Mouse (Mus musculus) midbrain, embryonic 16.5 days (tissue): ENCODE data around the gene Ascl3. TPM values are rescaled to one million over a fixed set of nuclear protein-coding genes. Genes with fewer than 3 reads are reported as not detected.

Experiments used
- ATAC-seq: fragments of 200-750 bp; cut with Nextera tagmentation; 2 replicates; pipeline ENCODE4 v1.8.0; 2017; ENCODE audit warnings: moderate TSS enrichment
- H3K27ac ChIP-seq: fragments of 300-500 bp; sonication (generic); 2 replicates; pipeline ENCODE4 v1.5.1; 2014; ENCODE audit warnings: mild to moderate bottlenecking, low read length, mixed read lengths
- H3K27me3 ChIP-seq: fragments of 300-500 bp; sonication (generic); 2 replicates; pipeline ENCODE4 v1.6.1; 2014; ENCODE audit warnings: low read depth, low read length, mixed read lengths; ENCODE audit not compliant: control insufficient read depth, insufficient read depth
- H3K36me3 ChIP-seq: fragments of 300-500 bp; sonication (generic); 2 replicates; pipeline ENCODE4 v1.6.1; 2014; ENCODE audit warnings: mild to moderate bottlenecking, low read length, moderate library complexity, mixed read lengths; ENCODE audit not compliant: control insufficient read depth, insufficient read depth
- H3K4me1 ChIP-seq: fragments of 300-500 bp; sonication (generic); 2 replicates; pipeline ENCODE4 v1.6.1; 2014; ENCODE audit warnings: mild to moderate bottlenecking, low read length, mixed read lengths; ENCODE audit not compliant: control insufficient read depth, insufficient read depth
- H3K4me2 ChIP-seq: fragments of 300-500 bp; sonication (generic); 2 replicates; pipeline ENCODE4 v1.6.1; 2014; ENCODE audit warnings: mild to moderate bottlenecking, low read length, mixed read lengths
- H3K4me3 ChIP-seq: fragments of 300-500 bp; sonication (generic); 2 replicates; pipeline ENCODE4 v1.5.1; 2014; ENCODE audit warnings: low read depth, mild to moderate bottlenecking, low read length, moderate library complexity, mixed read lengths
- H3K9ac ChIP-seq: fragments of 300-500 bp; sonication (generic); 2 replicates; pipeline ENCODE4 v1.6.1; 2014; ENCODE audit warnings: low read depth, low read length, mixed read lengths
- H3K9me3 ChIP-seq: fragments of 300-500 bp; sonication (generic); replicated peaks from 2 replicates; pipeline ENCODE4 v1.6.1; 2014; ENCODE audit warnings: mild to moderate bottlenecking, low read length, mixed read lengths; ENCODE audit not compliant: control insufficient read depth, poor library complexity, severe bottlenecking
- WGBS: fragments of 180-500 bp; shearing (Covaris S2); extraction: QIAGEN DNeasy Blood & Tissue Kit; methylation state at CpG from one replicate; pipeline ENCODE4 v1.1.7; 2014; 5-methylcytosine and 5-hydroxymethylcytosine counted together
- polyA plus RNA-seq: library from polyadenylated mRNA; unstranded; fragments of >200 nt; fragmentation: Nextera tagmentation; extraction: Ambion mirVana; gene quantifications from 2 replicates; pipeline ENCODE4 v1.2.1, GENCODE M21; 2015

The Ascl3 gene
- polyA plus RNA-seq, 1 experiment from 2014 or later: 0.28 TPM

DNA sequence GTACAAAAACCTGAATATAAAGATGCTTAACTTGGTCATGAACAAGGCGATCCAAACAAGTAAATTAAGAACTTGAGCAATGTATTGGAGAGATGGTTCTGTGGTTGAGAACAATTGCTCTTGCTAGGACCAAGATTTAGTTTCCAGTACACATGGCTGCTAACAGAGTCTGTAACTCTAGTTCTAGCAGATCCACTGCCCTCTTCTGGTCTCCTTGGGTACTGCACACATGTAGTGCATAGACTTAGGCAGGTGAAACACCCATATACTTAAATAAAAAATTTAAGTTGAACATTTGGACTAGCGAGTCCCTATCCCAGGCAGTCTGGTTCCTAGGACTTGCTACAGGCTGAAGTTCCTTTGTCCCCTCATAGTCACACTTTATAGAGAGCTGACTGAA, 8.9 kb downstream of the Ascl3 start:
- no peak for ATAC-seq
- Histone ChIP-seq H3K4me3 (no peak overlapping the region), H3K4me2 (no peak overlapping the region), H3K27me3 (no peaks in the 10 kb centered on the region), H3K36me3 (no peaks in the 10 kb centered on the region), H3K27ac (no peak overlapping the region), H3K4me1 (no peaks in the 10 kb centered on the region), H3K9me3 (no peaks in the 10 kb centered on the region), H3K9ac (no peak overlapping the region)
- 95% methylated on average over 2 of the region's 2 CpGs for WGBS

DNA sequence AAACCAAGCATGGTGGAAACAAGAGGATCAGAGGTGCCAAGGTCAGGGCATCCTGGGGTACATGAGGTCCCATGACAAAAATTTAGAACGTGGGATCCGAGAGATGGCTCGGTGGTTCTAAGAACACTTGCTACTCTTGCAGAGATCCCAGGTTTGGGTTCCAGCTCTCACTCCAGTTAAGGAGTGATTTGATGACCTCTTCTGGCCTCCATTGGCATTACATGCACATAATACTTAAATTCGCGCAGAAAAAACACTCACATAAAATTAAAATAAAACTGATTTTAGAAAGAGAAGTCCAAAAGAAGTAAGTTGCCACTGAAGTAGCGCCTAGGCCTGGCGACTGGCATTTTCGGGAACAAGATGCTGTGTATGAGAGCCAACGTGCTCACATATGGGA, 12.2 kb downstream of the Ascl3 start:
- Histone ChIP-seq H3K9me3 (no peaks in the 10 kb centered on the region), H3K4me2 (no peak overlapping the region), H3K27me3 (no peaks in the 10 kb centered on the region), H3K36me3 (no peaks in the 10 kb centered on the region), H3K4me3 (no peak overlapping the region), H3K27ac (no peak overlapping the region), H3K9ac (no peak overlapping the region), H3K4me1 (no peaks in the 10 kb centered on the region)
- 68% methylated on average over 9 of the region's 9 CpGs for WGBS
- no peak for ATAC-seq

DNA sequence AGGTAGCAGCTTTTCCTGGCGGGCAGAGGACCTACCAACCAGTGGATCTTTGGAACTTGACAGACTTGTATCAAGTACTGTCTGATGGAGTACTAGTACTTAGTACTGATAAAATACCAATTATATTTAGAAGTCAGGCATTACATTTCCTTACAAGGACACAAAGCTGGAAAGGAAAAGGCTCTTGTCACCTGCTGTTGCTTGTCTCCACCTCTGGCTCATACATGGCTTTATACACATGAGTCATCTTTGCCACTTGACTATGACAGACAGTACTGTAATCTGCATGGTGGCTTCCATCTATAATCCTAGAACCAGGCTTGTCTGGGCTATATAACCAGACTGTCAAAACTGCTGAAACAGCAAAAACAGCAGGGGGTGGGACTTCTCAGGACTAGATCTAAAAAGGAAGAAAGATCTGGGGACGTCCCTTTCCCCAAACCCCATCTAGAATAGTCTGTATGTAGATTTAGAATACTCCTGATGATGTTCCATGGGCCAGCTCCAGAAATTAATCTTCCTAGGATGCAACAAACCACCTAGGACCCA, 18.0 kb downstream of the Ascl3 start:
- H3K4me3 ChIP-seq: no peak overlapping the region
- H3K9ac ChIP-seq: no peak overlapping the region
- H3K9me3 ChIP-seq: no peaks in the 10 kb centered on the region
- H3K36me3 ChIP-seq: peaks cover 3% of the 10 kb centered on the region; the same call in 1 of the 2 replicates
- ATAC-seq: no peak
- H3K27ac ChIP-seq: no peak overlapping the region
- H3K4me2 ChIP-seq: no peak overlapping the region
- no peaks in the 10 kb centered on the region for H3K4me1 ChIP-seq
- H3K27me3 ChIP-seq: no peaks in the 10 kb centered on the region
- WGBS: 95% methylated on average over 2 of the region's 2 CpGs

DNA sequence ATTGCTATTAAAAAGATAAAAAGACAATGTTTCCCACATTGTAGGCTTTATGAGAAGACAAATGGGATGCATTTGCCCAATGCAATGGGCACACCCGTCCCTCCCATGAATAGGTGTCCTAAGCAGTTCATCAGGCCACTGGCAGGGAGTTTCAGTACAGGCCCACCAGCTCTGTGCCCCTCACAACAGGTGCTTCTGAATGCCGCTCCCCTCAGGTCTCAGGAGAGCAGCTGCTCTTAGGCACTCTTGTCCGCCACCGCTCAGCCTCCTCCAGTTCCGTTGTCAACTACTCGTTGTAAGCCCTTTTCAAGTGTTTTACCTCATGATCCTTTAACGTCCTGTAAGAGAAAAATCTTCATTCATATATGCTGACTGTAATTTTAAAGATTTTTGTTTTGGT, 19.3 kb downstream of the Ascl3 start:
- Histone ChIP-seq H3K27me3 (no peaks in the 10 kb centered on the region), H3K9ac (no peak overlapping the region), H3K27ac (no peak overlapping the region), H3K9me3 (no peaks in the 10 kb centered on the region), H3K4me1 (no peaks in the 10 kb centered on the region), H3K4me3 (no peak overlapping the region), H3K4me2 (no peak overlapping the region), H3K36me3 (peaks cover 3% of the 10 kb centered on the region; the same call in 1 of the 2 replicates)
- 93% methylated on average over 7 of the region's 7 CpGs for WGBS
- no peak for ATAC-seq

DNA sequence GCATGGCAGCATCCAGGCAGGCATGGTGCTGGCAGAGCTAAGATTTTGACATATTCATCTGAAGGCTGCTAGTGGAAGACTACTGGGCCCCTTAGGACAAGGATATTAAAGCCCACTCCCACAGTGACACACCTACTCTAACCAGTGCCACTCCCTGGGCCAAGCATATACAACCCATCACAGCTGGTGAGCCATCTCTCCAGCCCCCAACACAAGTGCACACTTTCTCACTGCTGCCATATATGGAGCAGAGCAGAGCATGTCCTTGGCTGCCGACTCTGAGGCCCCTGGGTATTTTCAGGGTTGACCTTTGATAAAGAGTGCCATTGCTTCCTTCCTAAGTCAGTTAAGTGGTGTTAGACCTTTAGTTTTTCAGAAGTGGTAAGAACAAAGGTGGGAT, 21.5 kb downstream of the Ascl3 start:
- H3K36me3 ChIP-seq: peaks cover 3% of the 10 kb centered on the region; the same call in 1 of the 2 replicates
- H3K27ac ChIP-seq: no peak overlapping the region
- no peak overlapping the region for H3K4me3 ChIP-seq
- H3K9ac ChIP-seq: no peak overlapping the region
- no peak overlapping the region for H3K4me2 ChIP-seq
- no peaks in the 10 kb centered on the region for H3K27me3 ChIP-seq
- WGBS: 88% methylated on average over 1 of the region's 1 CpGs
- ATAC-seq: no peak
- H3K9me3 ChIP-seq: no peaks in the 10 kb centered on the region
- H3K4me1 ChIP-seq: no peaks in the 10 kb centered on the region

DNA sequence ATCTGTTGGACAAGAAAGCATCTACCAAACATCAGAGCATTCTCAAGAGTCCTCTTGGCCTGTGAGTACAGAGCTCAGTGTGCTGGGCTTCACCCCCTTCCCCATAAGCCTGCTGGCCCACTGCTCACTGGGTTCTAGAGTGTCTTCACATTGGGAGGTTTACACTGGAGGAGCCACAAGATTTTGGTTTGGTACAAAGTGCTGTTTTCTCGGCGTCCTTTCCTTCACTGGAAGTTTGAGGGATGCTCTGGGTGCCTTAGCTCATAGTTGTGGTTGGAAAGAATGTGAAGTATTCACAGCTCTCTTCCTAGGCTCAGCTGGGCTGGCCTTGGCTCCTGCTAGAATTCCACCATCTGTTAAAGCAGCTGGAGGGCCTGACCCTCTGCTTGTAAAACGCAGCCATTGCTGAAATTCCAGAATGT, 22.6 kb downstream of the Ascl3 start:
- Histone ChIP-seq H3K9ac (no peak overlapping the region), H3K27me3 (no peaks in the 10 kb centered on the region), H3K9me3 (no peaks in the 10 kb centered on the region), H3K4me2 (no peak overlapping the region), H3K36me3 (peaks cover 3% of the 10 kb centered on the region; the same call in 1 of the 2 replicates), H3K4me1 (0 out of 2 replicates have a peak, but pooled peaks cover 2% of the 10 kb centered on the region), H3K4me3 (no peak overlapping the region), H3K27ac (no peak overlapping the region)
- ATAC-seq: no peak
- WGBS: 77% methylated on average over 3 of the region's 3 CpGs

DNA sequence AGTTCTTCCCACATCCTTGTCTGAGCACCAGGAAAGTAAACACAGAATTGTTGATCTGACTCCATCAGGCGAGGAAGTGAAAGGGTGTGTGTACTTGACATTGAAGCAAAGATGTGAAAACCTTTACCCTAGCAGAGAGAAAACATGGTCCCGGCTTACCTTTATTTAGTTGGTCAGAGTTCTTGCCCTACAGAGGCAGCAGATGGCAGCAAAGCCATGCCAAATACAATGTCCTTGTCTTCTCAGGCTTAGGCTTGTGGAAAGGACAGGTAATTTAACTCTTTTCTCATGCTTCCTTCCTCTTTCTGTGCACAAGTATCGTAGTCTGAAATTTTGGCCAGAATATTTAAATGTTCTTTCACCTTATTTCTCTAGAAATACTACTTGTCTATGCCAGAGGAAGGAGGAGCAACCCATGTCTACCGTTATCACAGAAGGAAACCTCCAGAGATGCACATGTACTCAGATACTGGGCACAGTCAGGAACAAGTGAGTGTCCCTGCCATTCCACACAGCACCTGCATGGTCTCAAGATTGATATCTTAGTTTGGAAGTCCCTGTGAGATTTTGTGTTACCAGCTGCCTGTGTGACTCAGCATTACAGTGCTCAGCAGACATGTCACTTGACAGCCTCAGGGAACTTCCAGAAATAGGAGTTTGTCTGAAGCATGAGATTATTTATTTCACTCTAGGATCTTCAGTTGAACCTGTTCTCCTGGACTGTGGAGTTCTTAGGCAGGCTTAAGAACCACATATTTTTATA, 24.3 kb downstream of the Ascl3 start:
- H3K4me2 ChIP-seq: no peak overlapping the region
- H3K4me1 ChIP-seq: 0 out of 2 replicates have a peak, but pooled peaks cover 2% of the 10 kb centered on the region
- H3K4me3 ChIP-seq: no peak overlapping the region
- 50% methylated on average over 4 of the region's 4 CpGs for WGBS
- no peaks in the 10 kb centered on the region for H3K9me3 ChIP-seq
- no peak overlapping the region for H3K9ac ChIP-seq
- no peak overlapping the region for H3K27ac ChIP-seq
- no peak for ATAC-seq
- no peaks in the 10 kb centered on the region for H3K27me3 ChIP-seq
- peaks cover 3% of the 10 kb centered on the region; the same call in 1 of the 2 replicates for H3K36me3 ChIP-seq

DNA sequence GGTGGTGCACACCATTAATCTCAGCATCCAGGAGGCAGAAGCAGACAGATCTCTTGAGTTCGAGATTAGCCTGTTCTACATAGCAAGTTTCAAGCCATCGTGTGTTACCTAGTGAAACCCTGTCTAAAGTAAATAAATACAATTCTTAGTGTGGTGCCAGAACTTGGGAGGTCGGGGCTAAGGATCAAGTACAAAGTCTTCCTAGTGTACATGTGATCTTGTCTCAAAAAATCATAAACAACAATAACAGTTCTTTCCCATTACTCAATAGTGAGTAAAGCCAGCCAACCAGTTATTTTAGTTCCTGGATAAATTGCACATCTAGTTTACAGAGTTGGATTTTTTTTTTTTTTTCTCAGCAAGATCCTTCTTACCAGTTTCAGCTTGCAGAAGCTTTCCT, 27.1 kb downstream of the Ascl3 start:
- H3K4me2 ChIP-seq: peak overlapping the region; percentile 82
- H3K4me1 ChIP-seq: 0 out of 2 replicates have a peak, but pooled peaks cover 2% of the 10 kb centered on the region
- no peaks in the 10 kb centered on the region for H3K9me3 ChIP-seq
- H3K27me3 ChIP-seq: no peaks in the 10 kb centered on the region
- H3K36me3 ChIP-seq: 0 out of 2 replicates have a peak, but pooled peaks cover 3% of the 10 kb centered on the region
- WGBS: 73% methylated on average over 3 of the region's 3 CpGs
- peak overlapping the region; percentile 75 for H3K4me3 ChIP-seq
- ATAC-seq: no peak
- no peak overlapping the region for H3K27ac ChIP-seq
- 0 out of 2 replicates have a peak overlapping the region, but pooled peaks have one; percentile 80 for H3K9ac ChIP-seq

DNA sequence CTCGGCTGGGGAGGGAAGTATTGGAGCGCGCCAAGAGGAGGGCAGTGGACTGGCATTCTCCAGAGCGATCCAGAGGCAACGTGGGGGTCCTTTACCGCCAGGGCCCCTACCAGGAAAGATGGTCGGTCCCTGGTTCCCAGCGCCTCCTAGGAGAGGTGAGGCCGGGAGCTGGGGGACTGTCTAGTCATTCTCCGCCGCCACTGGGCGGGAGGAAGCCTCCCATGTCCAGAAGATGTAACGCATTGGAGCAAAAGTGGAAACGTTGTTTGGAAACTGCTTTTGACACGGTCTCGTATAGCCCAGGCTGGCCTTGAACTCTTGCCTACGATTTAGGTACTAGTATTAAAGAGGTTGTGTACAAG, 27.5 kb downstream of the Ascl3 start:
- H3K27me3 ChIP-seq: no peaks in the 10 kb centered on the region
- no peaks in the 10 kb centered on the region for H3K9me3 ChIP-seq
- peak overlapping the region; percentile 72 for H3K27ac ChIP-seq
- 0 out of 2 replicates have a peak, but pooled peaks cover 2% of the 10 kb centered on the region for H3K4me1 ChIP-seq
- WGBS: 3% methylated on average over 17 of the region's 17 CpGs
- peak overlapping the region; percentile 82 for H3K4me2 ChIP-seq
- H3K9ac ChIP-seq: peak overlapping the region; percentile 80
- 0 out of 2 replicates have a peak, but pooled peaks cover 2% of the 10 kb centered on the region for H3K36me3 ChIP-seq
- H3K4me3 ChIP-seq: peak overlapping the region; percentile 75
- ATAC-seq: no peak
